Mouse (Mus musculus): Measurements from ENCODE around the gene Setd6.

- TF ChIP-seq CTCF (IDR thresholded peaks at IDR 0.05; ENCODE audit: borderline replicate concordance, extremely low read depth, insufficient read depth, insufficient read length) = no peak
- TF ChIP-seq POLR2A (IDR thresholded peaks at IDR 0.05; ENCODE audit: borderline replicate concordance, extremely low read depth, insufficient read depth, insufficient read length, poor library complexity, severe bottlenecking) = no peak
Measured at GRCm38 (mm10) chr8:95690929-95691541, 24.6 kb upstream of the Setd6 start.
